Mouse (Mus musculus) MEL (cell line): ENCODE measurements at regions not wholly inside any gene's neighbourhood (a gene's known extent, or its start where the extent isn't known, plus 50 kb on each side); places are given as distances from the start of the nearest gene placed in this dataset.

Source experiments
- DNase-seq: peaks from one replicate; pipeline ENCODE4 v3.0.0; 2011; ENCODE audit warnings: low read depth, low spot score
- H3K27ac ChIP-seq: 2 replicates; pipeline ENCODE4 v1.5.1; 2012; ENCODE audit warnings: low read depth, mild to moderate bottlenecking, control low read depth, low read length, moderate library complexity; ENCODE audit not compliant: control insufficient read depth
- H3K27me3 ChIP-seq, 2 experiments: fragments of 150-350 bp in 1 of 2; sonication (generic) in 1 of 2; 2 replicates each; pipeline ENCODE4 v1.6.1; 2012; ENCODE audit warnings: low read length in 2 of 2, mild to moderate bottlenecking in 2 of 2, improper control_type of control experiment in 1 of 2, moderate library complexity in 1 of 2; ENCODE audit not compliant: insufficient read depth in 2 of 2, control insufficient read depth in 1 of 2
- H3K36me3 ChIP-seq, 2 experiments: 2 replicates each; pipeline ENCODE4 v1.6.1; 2012 to 2014; ENCODE audit warnings: low read length in 2 of 2, improper control_type of control experiment in 1 of 2, inconsistent platforms in 1 of 2, mild to moderate bottlenecking in 1 of 2; ENCODE audit not compliant: insufficient read depth in 2 of 2, control insufficient read depth in 1 of 2
- H3K4me1 ChIP-seq, 2 experiments: fragments of 150-350 bp in 1 of 2; sonication (generic) in 1 of 2; 2 replicates each; pipeline ENCODE4 v1.6.1; 2012; ENCODE audit warnings: low read length in 2 of 2, improper control_type of control experiment in 1 of 2, mild to moderate bottlenecking in 1 of 2; ENCODE audit not compliant: insufficient read depth in 2 of 2, control insufficient read depth in 1 of 2
- H3K4me3 ChIP-seq, 2 experiments: fragments of 150-350 bp in 1 of 2; sonication (generic) in 1 of 2; 2 replicates each; pipeline ENCODE4 v1.5.1; 2012; ENCODE audit warnings: low read depth in 2 of 2, low read length in 2 of 2, mild to moderate bottlenecking in 2 of 2, moderate library complexity in 2 of 2, control low read depth in 1 of 2, improper control_type of control experiment in 1 of 2; ENCODE audit not compliant: control insufficient read depth in 1 of 2, insufficient read depth in 1 of 2
- H3K79me2 ChIP-seq: 2 replicates; pipeline ENCODE4 v1.6.1; 2012; ENCODE audit warnings: mild to moderate bottlenecking, low read length, moderate library complexity; ENCODE audit not compliant: control insufficient read depth, poor library complexity, insufficient read depth
- H3K9ac ChIP-seq: 2 replicates; pipeline ENCODE4 v1.6.1; 2012; ENCODE audit warnings: low read depth, mild to moderate bottlenecking, control low read depth, low read length, moderate library complexity; ENCODE audit not compliant: control insufficient read depth, poor library complexity, severe bottlenecking
- H3K9me3 ChIP-seq: fragments of 150-350 bp; sonication (generic); replicated peaks from 2 replicates; pipeline ENCODE4 v1.6.1; 2012; ENCODE audit warnings: mild to moderate bottlenecking, low read length, improper control_type of control experiment, moderate library complexity; ENCODE audit not compliant: insufficient read depth
- CTCF ChIP-seq, 3 experiments: IDR thresholded peaks in 2 of 3; conservative IDR thresholded peaks in 1 of 3; 2 replicates each; pipeline ENCODE4 v1.5.1; 2011 to 2012; ENCODE audit warnings: low read length in 3 of 3, low read depth in 2 of 3, mild to moderate bottlenecking in 2 of 3, improper control_type of control experiment in 1 of 3, inconsistent platforms in 1 of 3, mixed read lengths in 1 of 3, moderate library complexity in 1 of 3; ENCODE audit not compliant: control insufficient read depth in 1 of 3, insufficient read depth in 1 of 3, poor library complexity in 1 of 3, severe bottlenecking in 1 of 3
- E2F4 ChIP-seq: IDR thresholded peaks from 2 replicates; pipeline ENCODE4 v1.6.1; 2011; ENCODE audit warnings: low read depth, low read length, improper control_type of control experiment, borderline replicate concordance
- EP300 ChIP-seq, 2 experiments: IDR thresholded peaks; 2 replicates each; pipeline ENCODE4 v1.6.1; 2011; ENCODE audit warnings: improper control_type of control experiment in 2 of 2, low read length in 2 of 2, low read depth in 1 of 2, mild to moderate bottlenecking in 1 of 2
- GATA1 ChIP-seq: IDR thresholded peaks from 2 replicates; pipeline ENCODE4 v1.6.1; 2011; ENCODE audit warnings: low read depth, low read length, improper control_type of control experiment
- JUND ChIP-seq: IDR thresholded peaks from 2 replicates; pipeline ENCODE4 v1.6.1; 2011; ENCODE audit warnings: low read depth, mild to moderate bottlenecking, improper control_type of control experiment, low read length
- KAT2A ChIP-seq: conservative IDR thresholded peaks from 2 replicates; pipeline ENCODE4 v1.6.1; 2012; ENCODE audit warnings: low read depth, low read length, improper control_type of control experiment, inconsistent platforms
- MAZ ChIP-seq: IDR thresholded peaks from 2 replicates; pipeline ENCODE4 v1.6.1; 2012; ENCODE audit warnings: low read depth, mild to moderate bottlenecking, inconsistent platforms, low read length, improper control_type of control experiment
- MEF2A ChIP-seq: IDR thresholded peaks from 2 replicates; pipeline ENCODE4 v1.6.1; 2014; ENCODE audit warnings: low read depth, mild to moderate bottlenecking, inconsistent platforms, low read length, improper control_type of control experiment; ENCODE audit not compliant: poor library complexity, insufficient replicate concordance, severe bottlenecking; ENCODE audit errors: extremely low read depth
- MXI1 ChIP-seq: IDR thresholded peaks from 2 replicates; pipeline ENCODE4 v1.6.1; 2011; ENCODE audit warnings: mild to moderate bottlenecking, low read depth, low read length, improper control_type of control experiment
- MYC ChIP-seq: IDR thresholded peaks from 2 replicates; pipeline ENCODE4 v1.6.1; 2011; ENCODE audit warnings: low read depth, mild to moderate bottlenecking, low read length, improper control_type of control experiment, moderate library complexity
- NELFE ChIP-seq: IDR thresholded peaks from 2 replicates; pipeline ENCODE4 v1.6.1; 2011; ENCODE audit warnings: low read depth, low read length, improper control_type of control experiment
- NRF1 ChIP-seq: IDR thresholded peaks from 2 replicates; pipeline ENCODE4 v1.6.1; 2014; ENCODE audit warnings: low read depth, mild to moderate bottlenecking, inconsistent platforms, low read length, improper control_type of control experiment, moderate library complexity; ENCODE audit not compliant: poor library complexity, insufficient read depth, severe bottlenecking
- POLR2A ChIP-seq, 2 experiments: IDR thresholded peaks; 2 replicates each; pipeline ENCODE4 v1.6.1; 2011 to 2012; ENCODE audit warnings: low read length in 2 of 2, mild to moderate bottlenecking in 2 of 2, control low read depth in 1 of 2, improper control_type of control experiment in 1 of 2, low read depth in 1 of 2, moderate library complexity in 1 of 2; ENCODE audit not compliant: control insufficient read depth in 1 of 2, insufficient read depth in 1 of 2, poor library complexity in 1 of 2
- POLR2AphosphoS2 ChIP-seq: IDR thresholded peaks from 2 replicates; pipeline ENCODE4 v1.6.1; 2011; ENCODE audit warnings: low read length, improper control_type of control experiment
- SMC3 ChIP-seq: IDR thresholded peaks from 2 replicates; pipeline ENCODE4 v1.6.1; 2011; ENCODE audit warnings: low read depth, low read length, improper control_type of control experiment
- TCF12 ChIP-seq: IDR thresholded peaks from 2 replicates; pipeline ENCODE4 v1.6.1; 2014; ENCODE audit warnings: low read depth, mild to moderate bottlenecking, inconsistent platforms, low read length, improper control_type of control experiment, moderate library complexity
- USF1 ChIP-seq: IDR thresholded peaks from 2 replicates; pipeline ENCODE4 v1.6.1; 2014; ENCODE audit warnings: low read depth, mild to moderate bottlenecking, inconsistent platforms, low read length, improper control_type of control experiment, moderate library complexity
- ZC3H11A ChIP-seq: IDR thresholded peaks from 2 replicates; pipeline ENCODE4 v1.6.1; 2012; ENCODE audit warnings: low read depth, mild to moderate bottlenecking, inconsistent platforms, low read length, improper control_type of control experiment
- ZKSCAN1 ChIP-seq: IDR thresholded peaks from 2 replicates; pipeline ENCODE4 v1.6.1; 2012; ENCODE audit warnings: low read depth, mild to moderate bottlenecking, inconsistent platforms, low read length, improper control_type of control experiment, moderate library complexity

DNA sequence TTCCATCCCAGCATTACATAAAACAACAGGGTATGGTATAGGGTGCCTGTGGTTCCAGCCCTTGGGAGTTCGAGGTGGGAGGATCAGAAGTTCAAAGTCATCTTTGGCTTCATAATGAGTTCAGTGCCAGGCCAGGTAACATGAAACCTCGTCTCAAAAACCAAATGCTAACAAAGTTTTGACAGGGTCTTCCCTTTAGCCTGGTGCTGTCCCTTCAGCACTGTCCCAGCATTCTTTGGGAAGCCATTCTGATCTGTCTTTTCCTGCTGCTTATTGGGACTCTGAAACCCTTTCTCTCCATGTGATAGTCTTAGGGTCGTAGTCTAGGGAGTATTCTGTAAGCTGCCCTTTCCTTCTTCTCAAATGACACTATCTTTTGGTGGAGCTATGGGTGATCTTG lies 282.1 kb downstream of the Vps13c start:
- Histone ChIP-seq H3K27me3 (no peaks in the 10 kb centered on the region), H3K4me1 (no peaks in the 10 kb centered on the region), H3K36me3 (no peaks in the 10 kb centered on the region), H3K9me3 (no peaks in the 10 kb centered on the region), H3K27ac (no peak overlapping the region), H3K79me2 (no peaks in the 10 kb centered on the region), H3K4me3 (no peak overlapping the region), H3K9ac (no peak overlapping the region)
- DNase-seq: no peak
- TF ChIP-seq MEF2A (no peak), SMC3 (no peak), MXI1 (no peak), MYC (no peak), NELFE (no peak), EP300 (IDR thresholded peaks at IDR 0.05; ENCODE audit: low read depth in 1 of 2, low read length in 2 of 2) (no peak), MAZ (no peak), TCF12 (no peak)

DNA sequence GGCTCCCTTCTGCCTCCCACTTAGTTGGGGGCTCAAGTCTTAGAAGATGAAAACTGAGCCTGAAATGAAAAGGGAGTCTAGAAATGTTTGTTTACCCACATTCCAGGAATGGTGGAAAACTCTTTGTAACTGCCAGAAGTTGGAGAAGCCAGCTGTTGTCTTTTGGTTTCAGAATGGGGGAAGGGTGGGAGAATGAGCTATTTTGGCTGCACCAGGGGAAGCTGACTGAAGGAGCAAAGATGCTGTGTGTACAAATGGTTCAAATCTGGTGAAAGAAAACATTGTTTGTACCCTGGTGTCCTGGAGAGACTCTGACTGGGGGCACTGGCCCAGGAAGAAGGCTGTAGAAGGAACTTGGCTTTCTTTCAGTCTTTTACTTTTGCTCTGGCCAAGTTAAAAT lies 291.1 kb downstream of the Vps13c start:
- Histone ChIP-seq H3K27ac (no peak overlapping the region), H3K9me3 (no peaks in the 10 kb centered on the region), H3K79me2 (no peaks in the 10 kb centered on the region), H3K36me3 (no peaks in the 10 kb centered on the region), H3K4me1 (no peaks in the 10 kb centered on the region), H3K4me3 (no peak overlapping the region), H3K27me3 (no peaks in the 10 kb centered on the region), H3K9ac (no peak overlapping the region)
- TF ChIP-seq USF1 (no peak), ZKSCAN1 (no peak), TCF12 (no peak), E2F4 (no peak), ZC3H11A (no peak), SMC3 (no peak), POLR2A (IDR thresholded peaks at IDR 0.05; ENCODE audit: control insufficient read depth in 1 of 2, insufficient read depth in 1 of 2, low read depth in 1 of 2, low read length in 2 of 2, poor library complexity in 1 of 2) (no peak), MEF2A (no peak), NRF1 (no peak), POLR2AphosphoS2 (no peak), KAT2A (no peak), JUND (no peak), CTCF (IDR thresholded peaks at IDR 0.05 in 2 of 3, conservative IDR thresholded peaks at IDR 0.05 in 1 of 3; ENCODE audit: control insufficient read depth in 1 of 3, insufficient read depth in 1 of 3, low read depth in 2 of 3, low read length in 3 of 3, poor library complexity in 1 of 3, severe bottlenecking in 1 of 3) (no peak), GATA1 (no peak)
- no peak for DNase-seq
